Mouse (Mus musculus): ENCODE data around the gene 2210011C24Rik. TPM values are rescaled to one million over a fixed set of nuclear protein-coding genes. Genes with fewer than 3 reads are reported as not detected.

2210011C24Rik gene
- polyA plus RNA-seq, 1 experiment from 2014 or later, result 4.7 TPM

DNA sequence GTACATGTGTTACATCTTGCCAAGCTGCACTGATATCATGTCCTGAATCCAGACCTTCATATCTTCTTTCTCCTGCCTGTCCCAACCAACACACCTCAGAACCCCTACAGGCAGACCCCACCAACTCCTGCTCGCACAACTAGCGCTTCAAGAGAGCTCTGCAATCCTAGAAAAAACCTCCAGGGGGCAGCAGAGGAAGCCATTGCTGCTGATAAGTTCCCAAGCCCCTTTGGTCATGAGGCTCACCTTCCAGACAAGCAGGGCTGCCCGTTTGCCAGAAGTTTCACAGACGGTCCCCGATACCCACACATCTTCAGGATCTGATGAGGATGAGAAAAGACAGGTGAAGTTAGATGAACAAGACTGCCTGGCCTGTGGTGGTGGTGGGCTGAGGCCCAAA, 27.1 kb upstream of the 2210011C24Rik start:
- Histone ChIP-seq H3K4me1 (replicated peaks; ENCODE audit: control insufficient read depth, insufficient read depth, low read length) (no peaks in the 10 kb centered on the region), H3K4me2 (replicated peaks; ENCODE audit: low read depth) (no peak overlapping the region), H3K27ac (ENCODE audit: low read depth, low read length) (no peak overlapping the region), H3K9me3 (ENCODE audit: control insufficient read depth) (no peaks in the 10 kb centered on the region), H3K36me3 (ENCODE audit: control insufficient read depth, insufficient read depth) (no peaks in the 10 kb centered on the region), H3K9ac (ENCODE audit: low read depth, low read length) (no peak overlapping the region), H3K4me3 (ENCODE audit: low read depth, low read length) (no peak overlapping the region), H3K27me3 (replicated peaks; ENCODE audit: control insufficient read depth, insufficient read depth, low read length) (peaks cover 16% of the 10 kb centered on the region)
- ATAC-seq, result no peak
- peak; percentile 92 for TF ChIP-seq CTCF (IDR thresholded peaks at IDR 0.05; ENCODE audit: low read depth)
- 7% methylated on average over 5 of the region's 5 CpGs for WGBS

DNA sequence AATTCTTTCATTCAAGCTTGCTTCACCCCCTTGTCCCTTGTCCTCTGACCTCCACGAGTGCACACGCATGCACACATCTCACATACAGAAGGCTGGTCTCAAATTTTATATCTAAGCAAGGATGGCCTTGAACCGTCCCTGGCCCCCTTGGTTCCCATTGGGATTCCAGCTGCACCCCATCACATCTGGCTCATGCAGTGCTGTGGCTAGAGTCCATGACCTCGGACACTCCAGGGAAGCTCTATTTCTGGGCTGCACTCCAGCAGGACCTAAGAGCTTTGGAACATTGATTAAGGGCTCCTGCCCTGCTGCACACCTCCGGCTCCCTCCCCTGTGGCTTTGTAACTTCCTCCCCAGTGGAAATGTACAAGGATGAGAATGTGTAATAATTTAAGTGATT, 26.0 kb upstream of the 2210011C24Rik start:
- no peak overlapping the region for H3K9ac ChIP-seq (ENCODE audit: low read depth, low read length)
- no peak for ATAC-seq
- WGBS, result 69% methylated on average over 5 of the region's 5 CpGs
- H3K27me3 ChIP-seq (replicated peaks; ENCODE audit: control insufficient read depth, insufficient read depth, low read length), result peaks cover 6% of the 10 kb centered on the region; the same call in 1 of the 2 replicates
- H3K4me2 ChIP-seq (replicated peaks; ENCODE audit: low read depth), result no peak overlapping the region
- no peak overlapping the region for H3K4me3 ChIP-seq (ENCODE audit: low read depth, low read length)
- TF ChIP-seq CTCF (IDR thresholded peaks at IDR 0.05; ENCODE audit: low read depth), result no peak
- no peaks in the 10 kb centered on the region for H3K4me1 ChIP-seq (replicated peaks; ENCODE audit: control insufficient read depth, insufficient read depth, low read length)
- H3K27ac ChIP-seq (ENCODE audit: low read depth, low read length), result no peak overlapping the region
- no peaks in the 10 kb centered on the region for H3K9me3 ChIP-seq (ENCODE audit: control insufficient read depth)
- H3K36me3 ChIP-seq (ENCODE audit: control insufficient read depth, insufficient read depth), result no peaks in the 10 kb centered on the region

DNA sequence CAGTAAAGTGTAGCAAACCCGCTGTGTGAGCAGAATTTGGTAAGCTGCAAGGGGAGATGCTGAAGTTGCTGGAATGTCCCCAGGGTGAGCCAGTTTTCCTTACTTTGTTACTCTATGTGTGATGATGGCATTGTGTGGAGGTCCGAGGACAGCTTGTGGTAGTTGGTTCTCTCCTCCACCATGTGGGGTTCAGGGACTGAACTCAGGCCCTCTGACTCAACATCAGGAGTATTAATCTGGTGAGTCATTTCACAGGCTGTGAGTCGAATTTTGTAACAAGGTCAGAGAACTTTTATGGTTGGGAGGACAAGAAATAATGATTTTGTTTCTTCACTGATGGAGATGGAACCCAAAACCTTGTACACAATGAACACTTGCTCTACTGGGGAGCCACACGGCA, 20.8 kb upstream of the 2210011C24Rik start:
- no peak for TF ChIP-seq CTCF (IDR thresholded peaks at IDR 0.05; ENCODE audit: low read depth)
- Histone ChIP-seq H3K4me3 (ENCODE audit: low read depth, low read length) (no peak overlapping the region), H3K9me3 (ENCODE audit: control insufficient read depth) (no peaks in the 10 kb centered on the region), H3K27me3 (replicated peaks; ENCODE audit: control insufficient read depth, insufficient read depth, low read length) (no peaks in the 10 kb centered on the region), H3K4me2 (replicated peaks; ENCODE audit: low read depth) (no peak overlapping the region), H3K4me1 (replicated peaks; ENCODE audit: control insufficient read depth, insufficient read depth, low read length) (no peaks in the 10 kb centered on the region), H3K27ac (ENCODE audit: low read depth, low read length) (no peak overlapping the region), H3K36me3 (ENCODE audit: control insufficient read depth, insufficient read depth) (no peaks in the 10 kb centered on the region), H3K9ac (ENCODE audit: low read depth, low read length) (no peak overlapping the region)
- 67% methylated on average over 4 of the region's 4 CpGs for WGBS
- ATAC-seq, result no peak

DNA sequence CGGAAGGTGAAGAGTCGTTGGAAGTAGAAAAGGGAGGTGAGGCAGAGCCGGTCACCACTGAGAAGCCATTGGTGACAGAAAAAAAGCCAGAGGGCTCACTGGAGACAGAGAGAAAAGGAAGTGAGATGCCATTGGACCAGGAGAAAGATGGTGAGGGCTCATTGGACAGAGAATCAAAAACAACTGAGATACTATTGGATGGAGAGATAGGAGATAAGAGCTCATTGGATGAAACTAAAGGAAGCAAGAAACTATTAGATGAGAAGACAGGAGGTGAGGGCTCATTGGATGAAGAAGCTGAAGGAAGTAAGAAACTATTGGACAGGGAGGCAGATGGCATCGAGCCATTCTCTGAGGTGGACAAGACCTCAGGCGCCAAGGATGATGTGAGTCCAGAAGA, 17.3 kb upstream of the 2210011C24Rik start:
- no peak for TF ChIP-seq CTCF (IDR thresholded peaks at IDR 0.05; ENCODE audit: low read depth)
- Histone ChIP-seq H3K4me2 (replicated peaks; ENCODE audit: low read depth) (no peak overlapping the region), H3K4me3 (ENCODE audit: low read depth, low read length) (no peak overlapping the region), H3K9ac (ENCODE audit: low read depth, low read length) (no peak overlapping the region), H3K4me1 (replicated peaks; ENCODE audit: control insufficient read depth, insufficient read depth, low read length) (no peaks in the 10 kb centered on the region), H3K36me3 (ENCODE audit: control insufficient read depth, insufficient read depth) (no peaks in the 10 kb centered on the region), H3K27me3 (replicated peaks; ENCODE audit: control insufficient read depth, insufficient read depth, low read length) (peaks cover 7% of the 10 kb centered on the region; the same call in 1 of the 2 replicates), H3K27ac (ENCODE audit: low read depth, low read length) (no peak overlapping the region), H3K9me3 (ENCODE audit: control insufficient read depth) (no peaks in the 10 kb centered on the region)
- 84% methylated on average over 5 of the region's 5 CpGs for WGBS
- ATAC-seq, result no peak

DNA sequence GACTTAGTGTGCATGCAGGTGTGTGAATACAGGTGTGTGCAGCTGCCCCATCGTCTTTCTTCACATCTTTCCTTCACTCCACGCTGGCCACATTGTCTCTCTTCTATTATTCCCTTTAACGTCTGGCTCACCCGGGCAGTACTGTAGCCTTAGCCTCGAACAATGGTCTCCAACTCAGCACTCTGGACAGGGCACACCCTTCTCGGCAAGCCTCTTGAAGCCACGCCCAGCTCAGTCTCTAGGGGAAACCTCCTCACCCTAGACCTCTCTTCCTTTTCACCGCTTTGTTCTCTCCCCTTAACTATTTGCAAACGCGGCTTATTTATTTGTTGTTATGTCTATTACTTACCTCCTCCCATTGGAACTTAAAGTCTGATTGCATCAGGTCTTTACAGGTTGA, 15.5 kb upstream of the 2210011C24Rik start:
- no peak overlapping the region for H3K9ac ChIP-seq (ENCODE audit: low read depth, low read length)
- ATAC-seq, result no peak
- peaks cover 7% of the 10 kb centered on the region; the same call in 1 of the 2 replicates for H3K27me3 ChIP-seq (replicated peaks; ENCODE audit: control insufficient read depth, insufficient read depth, low read length)
- H3K4me1 ChIP-seq (replicated peaks; ENCODE audit: control insufficient read depth, insufficient read depth, low read length), result peaks cover 12% of the 10 kb centered on the region; the same call in 1 of the 2 replicates
- no peak overlapping the region for H3K4me3 ChIP-seq (ENCODE audit: low read depth, low read length)
- TF ChIP-seq CTCF (IDR thresholded peaks at IDR 0.05; ENCODE audit: low read depth), result no peak
- H3K27ac ChIP-seq (ENCODE audit: low read depth, low read length), result no peak overlapping the region
- no peaks in the 10 kb centered on the region for H3K9me3 ChIP-seq (ENCODE audit: control insufficient read depth)
- H3K36me3 ChIP-seq (ENCODE audit: control insufficient read depth, insufficient read depth), result no peaks in the 10 kb centered on the region
- H3K4me2 ChIP-seq (replicated peaks; ENCODE audit: low read depth), result no peak overlapping the region
- 21% methylated on average over 10 of the region's 10 CpGs for WGBS

DNA sequence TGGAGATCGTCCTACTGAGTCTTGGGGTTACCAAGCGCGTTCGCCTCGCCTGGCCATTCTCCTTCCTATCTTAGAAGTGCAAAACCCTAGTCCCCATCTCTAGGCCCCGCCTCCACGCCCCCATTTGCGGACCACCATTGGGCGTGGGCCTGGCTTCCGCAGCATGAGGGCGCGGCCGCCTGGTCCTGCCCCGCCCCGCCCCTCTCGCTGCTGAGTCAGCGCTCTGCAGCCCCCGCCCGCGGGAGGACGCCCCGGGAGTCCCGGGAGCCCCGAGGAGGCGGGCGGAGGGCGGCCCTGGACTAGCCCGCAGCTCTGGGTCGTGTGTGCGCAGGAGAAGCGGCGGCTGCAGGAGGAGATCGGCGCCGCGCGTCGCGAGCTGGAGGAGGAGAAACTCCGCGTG, 13.9 kb upstream of the 2210011C24Rik start:
- 5% methylated on average over 41 of the region's 41 CpGs for WGBS
- H3K9me3 ChIP-seq (ENCODE audit: control insufficient read depth), result no peaks in the 10 kb centered on the region
- peak overlapping the region; percentile 29 for H3K4me3 ChIP-seq (ENCODE audit: low read depth, low read length)
- peak overlapping the region; percentile 68 for H3K4me2 ChIP-seq (replicated peaks; ENCODE audit: low read depth)
- H3K36me3 ChIP-seq (ENCODE audit: control insufficient read depth, insufficient read depth), result no peaks in the 10 kb centered on the region
- no peak for ATAC-seq
- TF ChIP-seq CTCF (IDR thresholded peaks at IDR 0.05; ENCODE audit: low read depth), result no peak
- H3K27me3 ChIP-seq (replicated peaks; ENCODE audit: control insufficient read depth, insufficient read depth, low read length), result peaks cover 7% of the 10 kb centered on the region; the same call in 1 of the 2 replicates
- H3K9ac ChIP-seq (ENCODE audit: low read depth, low read length), result no peak overlapping the region
- H3K27ac ChIP-seq (ENCODE audit: low read depth, low read length), result no peak overlapping the region
- H3K4me1 ChIP-seq (replicated peaks; ENCODE audit: control insufficient read depth, insufficient read depth, low read length), result peaks cover 15% of the 10 kb centered on the region; the same call in 1 of the 2 replicates

DNA sequence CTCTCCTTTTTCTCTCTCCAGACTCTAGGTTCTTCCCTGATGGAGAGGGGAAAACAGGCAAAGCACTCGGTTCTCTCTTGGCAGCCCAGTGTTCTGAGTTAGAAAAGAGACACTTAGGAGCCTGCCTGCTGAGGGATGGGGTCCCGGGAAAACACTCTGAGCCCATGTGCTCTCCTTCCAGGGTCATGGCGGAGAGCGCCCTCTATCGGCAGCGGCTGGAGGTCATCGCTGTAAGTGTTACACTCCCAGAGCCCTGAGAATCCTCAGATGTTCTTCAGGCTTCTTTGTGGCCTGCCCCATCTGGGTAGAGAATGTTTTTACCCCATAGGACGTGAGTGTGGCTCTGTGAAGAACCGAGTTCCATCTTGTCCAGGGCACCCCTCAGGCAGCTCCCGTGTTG, 12.2 kb upstream of the 2210011C24Rik start:
- Histone ChIP-seq H3K27me3 (replicated peaks; ENCODE audit: control insufficient read depth, insufficient read depth, low read length) (peaks cover 7% of the 10 kb centered on the region; the same call in 1 of the 2 replicates), H3K9me3 (ENCODE audit: control insufficient read depth) (no peaks in the 10 kb centered on the region), H3K4me1 (replicated peaks; ENCODE audit: control insufficient read depth, insufficient read depth, low read length) (peaks cover 15% of the 10 kb centered on the region; the same call in 1 of the 2 replicates), H3K27ac (ENCODE audit: low read depth, low read length) (no peak overlapping the region), H3K4me3 (ENCODE audit: low read depth, low read length) (no peak overlapping the region), H3K36me3 (ENCODE audit: control insufficient read depth, insufficient read depth) (no peaks in the 10 kb centered on the region), H3K4me2 (replicated peaks; ENCODE audit: low read depth) (no peak overlapping the region), H3K9ac (ENCODE audit: low read depth, low read length) (no peak overlapping the region)
- ATAC-seq, result no peak
- WGBS, result 19% methylated on average over 10 of the region's 10 CpGs
- TF ChIP-seq CTCF (IDR thresholded peaks at IDR 0.05; ENCODE audit: low read depth), result peak; percentile 81
